Mouse (Mus musculus) brain, embryonic 14.5 days (tissue): ENCODE measurements at regions not wholly inside any gene's neighbourhood (a gene's known extent, or its start where the extent isn't known, plus 50 kb on each side); places are given as distances from the start of the nearest gene placed in this dataset.

ENCODE experiments used
- CTCF ChIP-seq: fragments of 200-500 bp; IDR thresholded peaks from 2 replicates; pipeline ENCODE4 v1.5.1; 2012; ENCODE audit warnings: inconsistent platforms, mild to moderate bottlenecking, moderate library complexity, borderline replicate concordance; ENCODE audit not compliant: insufficient read depth, insufficient read length; ENCODE audit errors: extremely low read depth
- POLR2A ChIP-seq: fragments of 200-500 bp; IDR thresholded peaks from 2 replicates; pipeline ENCODE4 v1.6.1; 2012; ENCODE audit warnings: mild to moderate bottlenecking, inconsistent platforms, borderline replicate concordance; ENCODE audit not compliant: poor library complexity, insufficient read depth, insufficient read length, severe bottlenecking; ENCODE audit errors: extremely low read depth

GRCm38 (mm10) chr15:56881501-56881900 lies 595.9 kb downstream of the Slc22a22 start:
- TF ChIP-seq POLR2A (no peak), CTCF (no peak)
